In genomic region chr15:16746672-16747071, GRCm38 (mm10) we compare ENCODE assay signal across 31 mouse cellular contexts. TPM values are rescaled to one million over a fixed set of nuclear protein-coding genes. Genes with fewer than 3 reads are reported as not detected.
"Had no signal": no experiment of that assay in that cellular context is flagged by ENCODE, and none has a peak within 500 bp of the region (broad histone marks: within the 10 kb centered on the region; RNA-seq: fewer than 3 reads in every experiment).

No protein-coding gene starts in this region.

- H3K27me3 ChIP-seq: heart, embryonic 13.5 days; heart, embryonic 15.5 days; hindbrain, embryonic 13.5 days; kidney, embryonic 15.5 days; limb, embryonic 13.5 days; limb, embryonic 15.5 days; liver, embryonic 12.5 days had no signal

- DNase-seq: gastrocnemius, postnatal 14 days; gastrocnemius, postnatal 36 days; heart, adult 11 months; heart, adult 2 months; heart, postnatal 14 days; heart, postnatal 36 days; kidney, adult 11 months; kidney, adult 2 months; kidney, adult 9 months; kidney, postnatal 14 days; kidney, postnatal 36 days; layer of hippocampus, adult 9-11 months; layer of hippocampus, postnatal 36 days; left cerebral cortex, postnatal 4 days had no signal

- H3K9me3 ChIP-seq: heart, embryonic 13.5 days; heart, embryonic 15.5 days; hindbrain, embryonic 13.5 days; kidney, embryonic 15.5 days; limb, embryonic 13.5 days; limb, embryonic 15.5 days; liver, embryonic 12.5 days had no signal

- H3K4me1 ChIP-seq: heart, embryonic 13.5 days; heart, embryonic 15.5 days; hindbrain, embryonic 13.5 days; kidney, embryonic 15.5 days; limb, embryonic 13.5 days; limb, embryonic 15.5 days; liver, embryonic 12.5 days had no signal

- H3K9ac ChIP-seq: heart, embryonic 13.5 days; heart, embryonic 15.5 days; hindbrain, embryonic 13.5 days; kidney, embryonic 15.5 days; limb, embryonic 13.5 days; limb, embryonic 15.5 days; liver, embryonic 12.5 days had no signal

- H3K4me2 ChIP-seq: heart, embryonic 11.5 days; heart, embryonic 13.5 days; heart, embryonic 15.5 days; hindbrain, embryonic 13.5 days; kidney, embryonic 15.5 days; limb, embryonic 13.5 days; limb, embryonic 15.5 days; liver, embryonic 12.5 days had no signal

- H3K27ac ChIP-seq: heart, adult 2 months; heart, embryonic 13.5 days; heart, embryonic 15.5 days; hindbrain, embryonic 13.5 days; kidney, embryonic 15.5 days; kidney, postnatal 0 days; limb, embryonic 13.5 days; limb, embryonic 15.5 days; liver, embryonic 12.5 days had no signal

- ATAC-seq: hindbrain, embryonic 16.5 days; intestine, embryonic 16.5 days; liver, embryonic 12.5 days had no signal

- H3K36me3 ChIP-seq: heart, embryonic 13.5 days; heart, embryonic 15.5 days; hindbrain, embryonic 13.5 days; kidney, embryonic 15.5 days; limb, embryonic 13.5 days; limb, embryonic 15.5 days; liver, embryonic 12.5 days had no signal

- H3K4me3 ChIP-seq: heart, adult 2 months; heart, embryonic 13.5 days; heart, embryonic 15.5 days; hindbrain, embryonic 13.5 days; kidney, embryonic 15.5 days; limb, embryonic 13.5 days; limb, embryonic 15.5 days; liver, embryonic 12.5 days had no signal

RNA-seq across cellular contexts. Expression of gene Cdh9, which starts 18.1 kb away (rescaled TPM):
- total RNA-seq: gastrocnemius, adult 18-20 months; gastrocnemius, adult 8-10 months; gastrocnemius, postnatal 14 days; gastrocnemius, postnatal 36 days; heart, adult 2 months; heart, postnatal 14 days; heart, postnatal 36 days; hematopoietic stem cell, adult 5-6 weeks; liver, adult 2 months had no signal
- polyA plus RNA-seq: gonadal fat pad, adult 2 months; heart, postnatal 0 days; kidney, adult 2 months; liver, adult 2 months; liver, embryonic 12.5 days had no signal
